Mouse (Mus musculus) liver, postnatal 0 days (tissue): ENCODE results near the gene Tle6. TPM values are rescaled to one million over a fixed set of nuclear protein-coding genes. Genes with fewer than 3 reads are reported as not detected.

ENCODE experiments used
- ATAC-seq: fragments of 200-750 bp; cut with Nextera tagmentation; 2 replicates; pipeline ENCODE4 v1.8.0; 2017; ENCODE audit warnings: mild to moderate bottlenecking, moderate library complexity
- DNase-seq: peaks from one replicate; pipeline ENCODE4 v3.0.0-alpha.2; 2016
- H3K27ac ChIP-seq: fragments of 300-500 bp; sonication (generic); 2 replicates; pipeline ENCODE4 v1.5.1; 2014; ENCODE audit warnings: antibody characterized with exemption, moderate library complexity, mild to moderate bottlenecking, low read depth
- H3K27me3 ChIP-seq: fragments of 300-500 bp; sonication (generic); 2 replicates; pipeline ENCODE4 v1.6.1; 2014; ENCODE audit warnings: low read length, control low read depth, mixed read lengths; ENCODE audit not compliant: insufficient read depth
- H3K36me3 ChIP-seq: fragments of 300-500 bp; sonication (generic); replicated peaks from 2 replicates; pipeline ENCODE4 v1.6.1; 2014; ENCODE audit warnings: mild to moderate bottlenecking, control low read depth, low read length, moderate library complexity, mixed read lengths; ENCODE audit not compliant: insufficient read depth
- H3K4me1 ChIP-seq: fragments of 300-500 bp; sonication (generic); 2 replicates; pipeline ENCODE4 v1.6.1; 2014; ENCODE audit warnings: antibody characterized with exemption, mild to moderate bottlenecking, control low read depth; ENCODE audit not compliant: insufficient read depth
- H3K4me2 ChIP-seq: fragments of 300-500 bp; sonication (generic); 2 replicates; pipeline ENCODE4 v1.6.1; 2014; ENCODE audit warnings: low read depth, mild to moderate bottlenecking, low read length, moderate library complexity, mixed read lengths
- H3K4me3 ChIP-seq: fragments of 300-500 bp; sonication (generic); 2 replicates; pipeline ENCODE4 v1.5.1; 2014; ENCODE audit warnings: low read depth, low read length
- H3K9ac ChIP-seq: fragments of 300-500 bp; sonication (generic); replicated peaks from 2 replicates; pipeline ENCODE4 v1.6.1; 2014; ENCODE audit warnings: mild to moderate bottlenecking, moderate library complexity
- H3K9me3 ChIP-seq: fragments of 300-500 bp; sonication (generic); 2 replicates; pipeline ENCODE4 v1.6.1; 2016; ENCODE audit warnings: mild to moderate bottlenecking, control low read depth, low read length, mixed read lengths
- CTCF ChIP-seq: sonication (generic); IDR thresholded peaks from 2 replicates; pipeline ENCODE4 v1.5.1; 2016; ENCODE audit warnings: antibody characterized with exemption, low read depth
- EP300 ChIP-seq: IDR thresholded peaks from 2 replicates; pipeline ENCODE4 v1.6.1; 2016; ENCODE audit warnings: antibody characterized with exemption, low read depth, mild to moderate bottlenecking
- WGBS: fragments of 180-500 bp; shearing (Covaris S2); extraction: QIAGEN DNeasy Blood & Tissue Kit; methylation state at CpG from one replicate; pipeline ENCODE4 v1.1.7; 2014; ENCODE audit not compliant: insufficient replicate concordance; 5-methylcytosine and 5-hydroxymethylcytosine counted together
- polyA plus RNA-seq: library from polyadenylated mRNA; unstranded; fragments of >200 nt; fragmentation: Nextera tagmentation; extraction: Ambion mirVana; gene quantifications from 2 replicates; pipeline ENCODE4 v1.2.1, GENCODE M21; 2015

The Tle6 gene
- polyA plus RNA-seq, 1 experiment from 2014 or later, result 3.0 TPM

GRCm38 (mm10) chr10:81546788-81547571, 53.9 kb downstream of the Tle6 start:
- Histone ChIP-seq H3K4me3 (no peak overlapping the region), H3K9me3 (no peaks in the 10 kb centered on the region), H3K36me3 (no peaks in the 10 kb centered on the region), H3K4me2 (no peak overlapping the region), H3K27me3 (no peaks in the 10 kb centered on the region), H3K9ac (peak overlapping the region; percentile 48; the same call in 1 of the 2 replicates), H3K27ac (0 out of 2 replicates have a peak overlapping the region, but pooled peaks have one; percentile 31), H3K4me1 (peaks cover 45% of the 10 kb centered on the region)
- 88% methylated on average over 13 of the region's 13 CpGs for WGBS
- no peak for TF ChIP-seq CTCF
- TF ChIP-seq EP300, result no peak
- no peak for DNase-seq
- ATAC-seq, result no peak

- Histone ChIP-seq H3K36me3 (no peaks in the 10 kb centered on the region), H3K4me1 (peaks cover 45% of the 10 kb centered on the region), H3K27ac (peak overlapping the region; percentile 31; the same call in 1 of the 2 replicates), H3K9ac (peak overlapping the region; percentile 48), H3K27me3 (no peaks in the 10 kb centered on the region), H3K9me3 (no peaks in the 10 kb centered on the region), H3K4me2 (no peak overlapping the region), H3K4me3 (no peak overlapping the region)
- no peak for TF ChIP-seq CTCF
- no peak for TF ChIP-seq EP300
- WGBS, result 32% methylated on average over 5 of the region's 5 CpGs
- DNase-seq (no peak), ATAC-seq (no peak)
Measured at GRCm38 (mm10) chr10:81546332-81546731, 54.5 kb downstream of the Tle6 start.

- WGBS, result 1% methylated on average over 50 of the region's 59 CpGs
- H3K27me3 ChIP-seq, result no peaks in the 10 kb centered on the region
- peak; percentile 92 for ATAC-seq
Measured at GRCm38 (mm10) chr10:81545161-81545747, 55.6 kb downstream of the Tle6 start, which contains the start of gene Gna11. TSS of gene Gna11 (minus strand) at chr10:81545190.

GRCm38 (mm10) chr10:81544296-81545160, 56.3 kb downstream of the Tle6 start:
- H3K36me3 ChIP-seq, result peaks cover 3% of the 10 kb centered on the region; the same call in 1 of the 2 replicates
- TF ChIP-seq EP300 (no peak), CTCF (no peak)
- WGBS, result 2% methylated on average over 80 of the region's 93 CpGs
- H3K4me3 ChIP-seq, result peak overlapping the region; percentile 68
- no peaks in the 10 kb centered on the region for H3K9me3 ChIP-seq
- ATAC-seq, result peak; percentile 33
- peak overlapping the region; percentile 80 for H3K9ac ChIP-seq
- peak overlapping the region; percentile 99 for H3K4me2 ChIP-seq
- H3K27ac ChIP-seq, result peak overlapping the region; percentile 70
- DNase-seq, result no peak
- no peaks in the 10 kb centered on the region for H3K27me3 ChIP-seq
- H3K4me1 ChIP-seq, result peaks cover 47% of the 10 kb centered on the region

More at GRCm38 (mm10) chr10:81545161-81545747, 55.6 kb downstream of the Tle6 start, which contains the start of gene Gna11:
- Histone ChIP-seq H3K27ac (peak within 1 kb of the TSS; percentile 70), H3K4me1 (peaks cover 47% of the 10 kb centered on the region), H3K9me3 (no peaks in the 10 kb centered on the region), H3K4me3 (peak within 1 kb of the TSS; percentile 68), H3K4me2 (peak within 1 kb of the TSS; percentile 99), H3K36me3 (no peaks in the 10 kb centered on the region), H3K9ac (peak within 1 kb of the TSS; percentile 80)
- DNase-seq, result peak; percentile 100
- TF ChIP-seq CTCF (no peak), EP300 (no peak)

GRCm38 (mm10) chr10:81543633-81544032, 57.2 kb downstream of the Tle6 start:
- DNase-seq, result no peak
- H3K4me1 ChIP-seq, result peaks cover 47% of the 10 kb centered on the region
- H3K27me3 ChIP-seq, result no peaks in the 10 kb centered on the region
- H3K9ac ChIP-seq, result peak overlapping the region; percentile 80
- H3K9me3 ChIP-seq, result no peaks in the 10 kb centered on the region
- WGBS, result 67% methylated on average over 1 of the region's 1 CpGs
- peaks cover 10% of the 10 kb centered on the region; the same call in 1 of the 2 replicates for H3K36me3 ChIP-seq
- ATAC-seq, result no peak
- TF ChIP-seq CTCF (no peak), EP300 (no peak)
- peak overlapping the region; percentile 99 for H3K4me2 ChIP-seq
- H3K27ac ChIP-seq, result 0 out of 2 replicates have a peak overlapping the region, but pooled peaks have one; percentile 29
- H3K4me3 ChIP-seq, result peak overlapping the region; percentile 68
